Mouse (Mus musculus): Measurements from ENCODE around the gene Lmtk3.
A peak's percentile ranks its signal among the peaks of the same experiment; 100 is the strongest.

Gene Lmtk3

GRCm38 (mm10) chr7:45767500-45767899, 16.0 kb upstream of the Lmtk3 start:
- TF ChIP-seq CTCF (conservative IDR thresholded peaks at IDR 0.05; ENCODE audit: low read length) (peak; percentile 24; the same call in 1 of the 2 replicates), NANOG (IDR thresholded peaks at IDR 0.05; ENCODE audit: borderline replicate concordance, low read length) (no peak)

DNA sequence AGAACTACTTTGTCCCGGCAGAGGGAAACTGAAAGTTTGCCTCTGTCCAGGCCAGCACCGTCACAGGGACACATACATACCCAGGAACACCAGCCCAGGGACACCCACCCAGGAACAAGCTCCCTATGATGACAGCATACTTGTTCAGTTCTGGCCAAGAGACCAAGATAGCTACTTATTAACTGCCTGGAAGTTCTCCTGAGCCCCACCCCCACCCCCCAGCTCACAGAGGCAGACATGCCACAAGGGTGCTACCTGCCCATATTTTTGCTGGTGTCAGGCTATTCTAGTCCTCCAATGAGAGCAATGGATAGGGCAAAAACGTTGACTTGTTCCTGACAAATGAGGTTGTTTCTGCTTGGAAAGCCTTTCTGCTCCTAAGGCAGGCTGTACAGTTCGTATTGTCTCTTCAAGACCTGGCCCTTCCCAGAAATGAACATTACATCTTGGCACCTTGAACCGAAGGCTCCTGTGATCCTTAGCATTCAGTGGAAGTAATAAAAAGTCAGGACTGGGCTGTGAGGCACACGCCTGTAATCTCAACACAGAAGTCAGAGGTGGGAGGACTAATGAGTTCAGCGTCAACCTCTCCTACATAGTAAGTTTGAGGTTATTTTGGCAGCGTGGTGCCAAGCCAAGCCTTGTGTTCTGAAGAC, 13.0 kb upstream of the Lmtk3 start:
- Histone ChIP-seq H3K36me3 (ENCODE audit: insufficient read depth, low read length) (no peaks in the 10 kb centered on the region), H3K4me3 (replicated peaks; ENCODE audit: low read length) (no peak overlapping the region), H3K9me3 (ENCODE audit: low read length) (peaks cover 4% of the 10 kb centered on the region; the same call in 1 of the 2 replicates), H3K4me1 (replicated peaks; ENCODE audit: low read depth, low read length) (peaks cover 20% of the 10 kb centered on the region; the same call in 1 of the 2 replicates), H3K27me3 (ENCODE audit: insufficient read depth, low read length) (peaks cover 14% of the 10 kb centered on the region; the same call in 1 of the 2 replicates)
- TF ChIP-seq CTCF (conservative IDR thresholded peaks at IDR 0.05; ENCODE audit: low read length) (no peak), POU5F1 (IDR thresholded peaks at IDR 0.05; ENCODE audit: borderline replicate concordance, low read length) (no peak), NANOG (IDR thresholded peaks at IDR 0.05; ENCODE audit: borderline replicate concordance, low read length) (no peak)

More at GRCm38 (mm10) chr7:45767500-45767899, 16.0 kb upstream of the Lmtk3 start:
- peaks cover 4% of the 10 kb centered on the region; the same call in 1 of the 2 replicates for H3K9me3 ChIP-seq (ENCODE audit: low read length)
- H3K4me3 ChIP-seq (replicated peaks; ENCODE audit: low read length), result no peak overlapping the region
- H3K36me3 ChIP-seq (ENCODE audit: insufficient read depth, low read length), result no peaks in the 10 kb centered on the region
- H3K27me3 ChIP-seq (ENCODE audit: insufficient read depth, low read length), result peaks cover 4% of the 10 kb centered on the region; the same call in 1 of the 2 replicates
- H3K4me1 ChIP-seq (replicated peaks; ENCODE audit: low read depth, low read length), result peaks cover 20% of the 10 kb centered on the region; the same call in 1 of the 2 replicates

DNA sequence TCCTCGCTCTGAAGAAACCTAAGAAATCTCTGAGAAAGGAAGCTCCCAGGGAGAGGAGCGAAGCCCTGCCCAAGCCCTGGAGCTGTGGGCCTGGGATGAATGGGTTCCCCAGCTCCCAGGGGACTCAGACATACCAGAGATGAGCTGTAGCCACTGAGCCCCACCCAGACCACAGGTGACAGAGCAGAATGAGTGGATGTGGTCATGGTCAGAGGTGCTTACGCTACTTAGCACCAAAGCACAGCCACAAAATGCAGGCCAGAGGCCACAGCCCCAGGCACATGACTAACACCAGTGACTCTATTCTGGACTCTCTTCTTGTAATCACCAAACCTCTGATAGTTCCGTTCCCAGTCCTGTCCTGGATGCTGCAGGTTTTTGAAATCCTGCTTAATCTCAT, 12.4 kb upstream of the Lmtk3 start:
- TF ChIP-seq NANOG (IDR thresholded peaks at IDR 0.05; ENCODE audit: borderline replicate concordance, low read length) (no peak), POU5F1 (IDR thresholded peaks at IDR 0.05; ENCODE audit: borderline replicate concordance, low read length) (no peak), CTCF (conservative IDR thresholded peaks at IDR 0.05; ENCODE audit: low read length) (no peak)
- Histone ChIP-seq H3K9me3 (ENCODE audit: low read length) (peaks cover 4% of the 10 kb centered on the region; the same call in 1 of the 2 replicates), H3K4me1 (replicated peaks; ENCODE audit: low read depth, low read length) (peaks cover 18% of the 10 kb centered on the region; the same call in 1 of the 2 replicates), H3K27me3 (ENCODE audit: insufficient read depth, low read length) (peaks cover 19% of the 10 kb centered on the region), H3K4me3 (replicated peaks; ENCODE audit: low read length) (no peak overlapping the region), H3K36me3 (ENCODE audit: insufficient read depth, low read length) (no peaks in the 10 kb centered on the region)

- TF ChIP-seq POU5F1 (IDR thresholded peaks at IDR 0.05; ENCODE audit: borderline replicate concordance, low read length) (no peak), NANOG (IDR thresholded peaks at IDR 0.05; ENCODE audit: borderline replicate concordance, low read length) (no peak), CTCF (conservative IDR thresholded peaks at IDR 0.05; ENCODE audit: low read length) (no peak)
- Histone ChIP-seq H3K4me3 (replicated peaks; ENCODE audit: low read length) (no peak overlapping the region), H3K4me1 (replicated peaks; ENCODE audit: low read depth, low read length) (peaks cover 17% of the 10 kb centered on the region)
Observed at GRCm38 (mm10) chr7:45775237-45775636, 8.3 kb upstream of the Lmtk3 start.

GRCm38 (mm10) chr7:45779081-45779641, 4.4 kb upstream of the Lmtk3 start:
- no peaks in the 10 kb centered on the region for H3K36me3 ChIP-seq (ENCODE audit: insufficient read depth, low read length)
- H3K9me3 ChIP-seq (ENCODE audit: low read length), result no peaks in the 10 kb centered on the region
- TF ChIP-seq POU5F1 (IDR thresholded peaks at IDR 0.05; ENCODE audit: borderline replicate concordance, low read length) (no peak), NANOG (IDR thresholded peaks at IDR 0.05; ENCODE audit: borderline replicate concordance, low read length) (no peak)
- peaks cover 28% of the 10 kb centered on the region for H3K27me3 ChIP-seq (ENCODE audit: insufficient read depth, low read length)
- H3K4me1 ChIP-seq (replicated peaks; ENCODE audit: low read depth, low read length), result peaks cover 14% of the 10 kb centered on the region
- H3K4me3 ChIP-seq (replicated peaks; ENCODE audit: low read length), result peak overlapping the region; percentile 20; the same call in 1 of the 2 replicates

More at GRCm38 (mm10) chr7:45775237-45775636, 8.3 kb upstream of the Lmtk3 start:
- Histone ChIP-seq H3K27me3 (ENCODE audit: insufficient read depth, low read length) (peaks cover 22% of the 10 kb centered on the region), H3K36me3 (ENCODE audit: insufficient read depth, low read length) (no peaks in the 10 kb centered on the region), H3K9me3 (ENCODE audit: low read length) (no peaks in the 10 kb centered on the region)

DNA sequence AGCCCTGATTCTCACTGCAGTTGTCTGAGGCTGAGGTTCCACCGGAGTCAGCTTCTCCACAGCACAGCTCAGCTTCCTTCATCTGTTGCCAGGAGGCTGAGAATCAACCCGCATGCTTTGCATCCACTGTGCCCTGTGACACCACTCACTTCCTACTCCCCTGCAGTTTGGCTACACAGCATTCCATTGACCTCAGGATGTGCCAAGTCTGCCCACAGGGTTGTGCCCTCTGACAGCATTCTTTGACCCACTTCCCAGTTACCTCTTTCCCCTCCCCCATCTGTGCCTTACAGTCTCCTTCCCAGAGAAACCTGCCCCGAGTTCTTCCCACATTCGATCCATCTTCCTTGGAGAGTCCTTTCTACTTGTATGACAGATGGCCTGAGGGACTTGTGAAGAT, 1.3 kb upstream of the Lmtk3 start:
- TF ChIP-seq NANOG (IDR thresholded peaks at IDR 0.05; ENCODE audit: borderline replicate concordance, low read length) (no peak), POU5F1 (IDR thresholded peaks at IDR 0.05; ENCODE audit: borderline replicate concordance, low read length) (no peak), CTCF (conservative IDR thresholded peaks at IDR 0.05; ENCODE audit: low read length) (no peak)

DNA sequence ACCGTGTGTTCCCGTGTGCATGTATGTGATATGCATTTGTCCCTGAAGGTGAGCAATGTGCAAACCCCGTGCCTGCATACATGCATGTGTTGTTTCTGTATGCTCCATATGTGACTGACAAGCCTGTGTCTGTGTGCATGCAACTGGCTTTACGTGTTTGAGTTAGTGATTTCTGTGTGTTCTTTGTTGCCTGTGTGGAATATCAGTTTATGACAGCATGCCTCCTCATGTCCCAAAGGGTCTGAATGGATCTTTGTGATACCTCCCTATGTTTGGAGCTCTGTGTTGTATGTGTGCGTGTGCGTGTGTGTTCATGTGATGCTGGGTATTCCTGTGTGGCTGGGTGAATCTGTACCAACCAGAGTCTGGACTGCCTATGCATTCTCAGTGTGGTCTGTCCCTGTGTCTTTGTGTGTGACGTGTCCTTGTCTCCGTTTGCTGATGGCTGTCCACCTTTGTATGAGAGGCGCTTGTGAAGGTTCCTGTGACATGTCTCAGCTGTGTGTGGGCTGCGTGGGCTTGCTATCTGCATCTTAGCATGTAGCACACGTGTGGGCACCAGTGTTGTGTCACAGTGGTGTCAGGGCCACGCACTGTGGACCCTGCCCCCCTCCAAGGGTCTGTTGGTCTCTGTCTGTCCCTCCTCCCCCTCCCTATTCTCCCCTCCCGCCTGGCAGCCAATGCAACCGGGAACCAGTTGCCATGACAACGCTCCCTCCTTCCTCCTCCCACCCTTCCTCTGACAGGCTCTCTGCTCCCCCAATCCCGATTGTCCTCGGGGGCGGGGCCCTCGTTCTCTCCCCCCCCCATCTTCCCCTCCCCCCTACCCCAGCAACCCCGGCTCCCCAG, 1.2 kb downstream of the Lmtk3 start, which contains the start of gene Sult2b1:
Sult2b1 (minus strand) TSS at position 146 of the 849 bp plus-strand sequence.
- TF ChIP-seq NANOG (IDR thresholded peaks at IDR 0.05; ENCODE audit: borderline replicate concordance, low read length) (no peak), POU5F1 (IDR thresholded peaks at IDR 0.05; ENCODE audit: borderline replicate concordance, low read length) (no peak), CTCF (conservative IDR thresholded peaks at IDR 0.05; ENCODE audit: low read length) (no peak)
- peaks cover 45% of the 10 kb centered on the region for H3K4me1 ChIP-seq (replicated peaks; ENCODE audit: low read depth, low read length)
- no peaks in the 10 kb centered on the region for H3K9me3 ChIP-seq (ENCODE audit: low read length)
- peaks cover 10% of the 10 kb centered on the region for H3K27me3 ChIP-seq (ENCODE audit: insufficient read depth, low read length)
- H3K4me3 ChIP-seq (replicated peaks; ENCODE audit: low read length), result peak within 1 kb of the TSS; percentile 84
- peaks cover 18% of the 10 kb centered on the region for H3K36me3 ChIP-seq (ENCODE audit: insufficient read depth, low read length)

More for the DNA sequence above, 1.3 kb upstream of the Lmtk3 start:
- H3K4me1 ChIP-seq (replicated peaks; ENCODE audit: low read depth, low read length), result peaks cover 38% of the 10 kb centered on the region
- H3K4me3 ChIP-seq (replicated peaks; ENCODE audit: low read length), result no peak overlapping the region
- H3K27me3 ChIP-seq (ENCODE audit: insufficient read depth, low read length), result peaks cover 15% of the 10 kb centered on the region
- H3K9me3 ChIP-seq (ENCODE audit: low read length), result no peaks in the 10 kb centered on the region
- no peaks in the 10 kb centered on the region for H3K36me3 ChIP-seq (ENCODE audit: insufficient read depth, low read length)

Measured in E14TG2a.4 (cell line).